Mouse (Mus musculus): Measurements from ENCODE around the gene Zscan5b.
"Not testable (repeated sequence)": the region's sequence is repeated elsewhere in the genome, so short reads cannot be mapped to it uniquely, and the experiment has no call there.

Gene Zscan5b

GRCm38 (mm10) chr7:6221978-6222377 is at the start of gene Zscan5b:
Gene Zscan5b, plus strand, starts transcription at chr7:6222278.
- no peak for DNase-seq

GRCm38 (mm10) chr7:6172674-6173244 is 49.3 kb upstream of the Zscan5b start:
- DNase-seq: no peak

GRCm38 (mm10) chr7:6173872-6174271 is 48.2 kb upstream of the Zscan5b start:
- DNase-seq: no peak

- not testable (repeated sequence) for DNase-seq
Observed at GRCm38 (mm10) chr7:6174365-6174987, 47.6 kb upstream of the Zscan5b start.

GRCm38 (mm10) chr7:6179013-6179412 is 43.1 kb upstream of the Zscan5b start:
- DNase-seq: peak; percentile 66

GRCm38 (mm10) chr7:6182882-6183281 is 39.2 kb upstream of the Zscan5b start:
- DNase-seq: no peak

GRCm38 (mm10) chr7:6183802-6184201 is 38.3 kb upstream of the Zscan5b start:
- peak; percentile 71 for DNase-seq

GRCm38 (mm10) chr7:6184521-6184920 is 37.6 kb upstream of the Zscan5b start:
- DNase-seq: peak; percentile 59

- no peak for DNase-seq
Observed at GRCm38 (mm10) chr7:6185391-6185790, 36.7 kb upstream of the Zscan5b start.

GRCm38 (mm10) chr7:6186176-6186575 is 35.9 kb upstream of the Zscan5b start:
- no peak for DNase-seq

- no peak for DNase-seq
Observed at GRCm38 (mm10) chr7:6186756-6187155, 35.3 kb upstream of the Zscan5b start.

GRCm38 (mm10) chr7:6189542-6189941 is 32.5 kb upstream of the Zscan5b start:
- DNase-seq: no peak

GRCm38 (mm10) chr7:6191376-6191775 is 30.7 kb upstream of the Zscan5b start:
- peak; percentile 74 for DNase-seq

- DNase-seq: no peak
Observed at GRCm38 (mm10) chr7:6194129-6194528, 27.9 kb upstream of the Zscan5b start.

- no peak for DNase-seq
Observed at GRCm38 (mm10) chr7:6195777-6196176, 26.3 kb upstream of the Zscan5b start.

GRCm38 (mm10) chr7:6196790-6197189 is 25.3 kb upstream of the Zscan5b start, which contains the start of gene Galp:
Gene Galp, plus strand, starts transcription at chr7:6197090.
- no peak for DNase-seq

- DNase-seq: no peak
Observed at GRCm38 (mm10) chr7:6204200-6204599, 17.9 kb upstream of the Zscan5b start.

GRCm38 (mm10) chr7:6213144-6213543 is 8.9 kb upstream of the Zscan5b start:
- peak; percentile 24 for DNase-seq

GRCm38 (mm10) chr7:6214691-6215090 is 7.4 kb upstream of the Zscan5b start:
- DNase-seq: not testable (repeated sequence)

- no peak for DNase-seq
Observed at GRCm38 (mm10) chr7:6220147-6220546, 1.9 kb upstream of the Zscan5b start.

GRCm38 (mm10) chr7:6228491-6228890 is 6.4 kb downstream of the Zscan5b start:
- not testable (repeated sequence) for DNase-seq

GRCm38 (mm10) chr7:6239787-6240186 is 17.7 kb downstream of the Zscan5b start:
- no peak for DNase-seq

GRCm38 (mm10) chr7:6240841-6241425 is 18.9 kb downstream of the Zscan5b start:
- peak; percentile 33 for DNase-seq

Measured in cerebellum, adult 11 months (tissue).